Mouse (Mus musculus) cerebellum, adult 8-10 months (tissue): Measurements from ENCODE around the gene Nkx2-5.

Source experiments
- DNase-seq: peaks from one replicate; pipeline ENCODE4 v3.0.0; 2022

Gene Nkx2-5

GRCm38 (mm10) chr17:26844909-26845148 is at the start of gene Nkx2-5:
Gene Nkx2-5 (minus strand): TSS chr17:26845009.
- no peak for DNase-seq

- DNase-seq = no peak
Observed at GRCm38 (mm10) chr17:26894342-26894741, 49.5 kb upstream of the Nkx2-5 start.

- no peak for DNase-seq
Observed at GRCm38 (mm10) chr17:26893492-26893891, 48.7 kb upstream of the Nkx2-5 start.

GRCm38 (mm10) chr17:26892635-26893375 is 48.0 kb upstream of the Nkx2-5 start:
- no peak for DNase-seq

GRCm38 (mm10) chr17:26887926-26888325 is 43.1 kb upstream of the Nkx2-5 start:
- no peak for DNase-seq

GRCm38 (mm10) chr17:26886047-26886749 is 41.4 kb upstream of the Nkx2-5 start:
- peak; percentile 79 for DNase-seq

GRCm38 (mm10) chr17:26884995-26885926 is 40.5 kb upstream of the Nkx2-5 start:
- DNase-seq = peak; percentile 67

GRCm38 (mm10) chr17:26883585-26883984 is 38.8 kb upstream of the Nkx2-5 start:
- no peak for DNase-seq

GRCm38 (mm10) chr17:26882706-26883105 is 37.9 kb upstream of the Nkx2-5 start:
- DNase-seq = no peak

GRCm38 (mm10) chr17:26879235-26879634 is 34.4 kb upstream of the Nkx2-5 start:
- DNase-seq = no peak

GRCm38 (mm10) chr17:26877927-26878326 is 33.1 kb upstream of the Nkx2-5 start:
- no peak for DNase-seq

GRCm38 (mm10) chr17:26874542-26874941 is 29.7 kb upstream of the Nkx2-5 start:
- no peak for DNase-seq

GRCm38 (mm10) chr17:26873502-26873901 is 28.7 kb upstream of the Nkx2-5 start:
- no peak for DNase-seq

GRCm38 (mm10) chr17:26872870-26873269 is 28.1 kb upstream of the Nkx2-5 start:
- no peak for DNase-seq

- DNase-seq = no peak
Observed at GRCm38 (mm10) chr17:26868756-26869155, 23.9 kb upstream of the Nkx2-5 start.

- no peak for DNase-seq
Observed at GRCm38 (mm10) chr17:26865156-26865555, 20.3 kb upstream of the Nkx2-5 start.

- DNase-seq = no peak
Observed at GRCm38 (mm10) chr17:26864343-26864742, 19.5 kb upstream of the Nkx2-5 start.

GRCm38 (mm10) chr17:26861793-26862192 is 17.0 kb upstream of the Nkx2-5 start:
- DNase-seq = no peak

- no peak for DNase-seq
Observed at GRCm38 (mm10) chr17:26861383-26861782, 16.6 kb upstream of the Nkx2-5 start.

GRCm38 (mm10) chr17:26860906-26861305 is 16.1 kb upstream of the Nkx2-5 start:
- DNase-seq = no peak

- no peak for DNase-seq
Observed at GRCm38 (mm10) chr17:26852262-26852661, 7.5 kb upstream of the Nkx2-5 start.

GRCm38 (mm10) chr17:26851136-26851460 is 6.3 kb upstream of the Nkx2-5 start:
- no peak for DNase-seq

- DNase-seq = no peak
Observed at GRCm38 (mm10) chr17:26850358-26851135, 5.7 kb upstream of the Nkx2-5 start.
